Mouse (Mus musculus) erythroblast, embryonic 14.5 days (primary cell): ENCODE data around the gene Olfr1150-ps1.

Source experiments
- GATA1 ChIP-seq: IDR thresholded peaks from 2 replicates; pipeline ENCODE4 v1.6.1; 2012; ENCODE audit warnings: low read length, inconsistent platforms, mixed read lengths
- TAL1 ChIP-seq: IDR thresholded peaks from 3 replicates; pipeline ENCODE4 v1.6.1; 2012; ENCODE audit warnings: low read length, inconsistent platforms, mixed read lengths

- TF ChIP-seq GATA1, result no peak
- no peak for TF ChIP-seq TAL1
Measured at GRCm38 (mm10) chr2:87843693-87844092, at the start of gene Olfr1150-ps1.
